Mouse (Mus musculus) layer of hippocampus, adult 8-10 months (tissue): ENCODE results near the gene Ptprm. TPM values are rescaled to one million over a fixed set of nuclear protein-coding genes. Genes with fewer than 3 reads are reported as not detected.

Experiments
- DNase-seq, 2 experiments: peaks; one replicate each; pipeline ENCODE4 v3.0.0; 2022; ENCODE audit warnings: low spot score in 2 of 2
- total RNA-seq, 4 experiments: library from RNA; stranded (reverse); gene quantifications; 2 replicates each; pipeline ENCODE4 v1.2.4; 2022

The Ptprm gene
- total RNA-seq, 4 experiments from 2014 or later, result 24.6 to 31.6 (median 27.6) TPM

- DNase-seq, result no peak
Observed at GRCm38 (mm10) chr17:67142183-67142756, 212.0 kb downstream of the Ptprm start.

GRCm38 (mm10) chr17:67140502-67140901, 213.8 kb downstream of the Ptprm start:
- DNase-seq, result no peak

- DNase-seq, result no peak
Observed at GRCm38 (mm10) chr17:67138981-67139380, 215.3 kb downstream of the Ptprm start.

- DNase-seq, result no peak
Observed at GRCm38 (mm10) chr17:67136876-67137275, 217.4 kb downstream of the Ptprm start.

- no peak for DNase-seq
Observed at GRCm38 (mm10) chr17:67136421-67136820, 217.8 kb downstream of the Ptprm start.

- no peak for DNase-seq
Observed at GRCm38 (mm10) chr17:67134235-67134634, 220.0 kb downstream of the Ptprm start.

- DNase-seq, result peak in 1 of 2 experiments; percentile 18
Observed at GRCm38 (mm10) chr17:67133440-67134103, 220.7 kb downstream of the Ptprm start.

- no peak for DNase-seq
Observed at GRCm38 (mm10) chr17:67133026-67133425, 221.2 kb downstream of the Ptprm start.

- DNase-seq, result peak; percentile 43 to 50
Observed at GRCm38 (mm10) chr17:67127530-67127929, 226.7 kb downstream of the Ptprm start.

- DNase-seq, result no peak
Observed at GRCm38 (mm10) chr17:67125596-67125995, 228.7 kb downstream of the Ptprm start.

GRCm38 (mm10) chr17:67124294-67124693, 230.0 kb downstream of the Ptprm start:
- no peak for DNase-seq

GRCm38 (mm10) chr17:67123722-67124121, 230.5 kb downstream of the Ptprm start:
- no peak for DNase-seq

GRCm38 (mm10) chr17:67120863-67121262, 233.4 kb downstream of the Ptprm start:
- DNase-seq, result no peak

GRCm38 (mm10) chr17:67118676-67119340, 235.4 kb downstream of the Ptprm start:
- DNase-seq, result no peak

- no peak for DNase-seq
Observed at GRCm38 (mm10) chr17:67114842-67115241, 239.4 kb downstream of the Ptprm start.

- no peak for DNase-seq
Observed at GRCm38 (mm10) chr17:67112679-67113078, 241.6 kb downstream of the Ptprm start.

GRCm38 (mm10) chr17:67106176-67106575, 248.1 kb downstream of the Ptprm start:
- DNase-seq, result no peak

- no peak for DNase-seq
Observed at GRCm38 (mm10) chr17:67102051-67102450, 252.2 kb downstream of the Ptprm start.

- DNase-seq, result no peak
Observed at GRCm38 (mm10) chr17:67090997-67091396, 263.3 kb downstream of the Ptprm start.

GRCm38 (mm10) chr17:67090153-67090552, 264.1 kb downstream of the Ptprm start:
- DNase-seq, result no peak

- DNase-seq, result no peak
Observed at GRCm38 (mm10) chr17:67089611-67090010, 264.6 kb downstream of the Ptprm start.

- no peak for DNase-seq
Observed at GRCm38 (mm10) chr17:67087585-67087984, 266.7 kb downstream of the Ptprm start.

- DNase-seq, result no peak
Observed at GRCm38 (mm10) chr17:67086811-67087210, 267.4 kb downstream of the Ptprm start.
